Mouse (Mus musculus): ENCODE measurements at regions not wholly inside any gene's neighbourhood (a gene's known extent, or its start where the extent isn't known, plus 50 kb on each side); places are given as distances from the start of the nearest gene placed in this dataset.

GRCm38 (mm10) chr14:48019331-48019730, 101.3 kb upstream of the Peli2 start:
- TF ChIP-seq POLR2A (IDR thresholded peaks at IDR 0.05; ENCODE audit: control insufficient read depth, low read depth, low read length): no peak
- no peak for TF ChIP-seq CTCF (IDR thresholded peaks at IDR 0.05; ENCODE audit: control insufficient read depth, insufficient read depth, insufficient replicate concordance, low read depth, low read length)
